Mouse (Mus musculus) megakaryocyte, embryonic 14.5 days (primary cell): ENCODE results near the gene Dgkh.

ENCODE experiments used
- FLI1 ChIP-seq: IDR thresholded peaks from 2 replicates; pipeline ENCODE4 v1.6.1; 2012; ENCODE audit warnings: low read length, inconsistent platforms, mixed read lengths
- GATA1 ChIP-seq: IDR thresholded peaks from 3 replicates; pipeline ENCODE4 v1.6.1; 2012; ENCODE audit warnings: mixed read lengths, low read length, inconsistent platforms, borderline replicate concordance

- no peak for TF ChIP-seq GATA1
- TF ChIP-seq FLI1 = no peak
Measured at GRCm38 (mm10) chr14:78661462-78661861, 71.1 kb downstream of the Dgkh start.
